In genomic region chr13:49036928-49037574, GRCm38 (mm10) we compare ENCODE assay signal across 8 mouse cellular contexts.
A peak's percentile ranks its signal among the peaks of the same experiment; 100 is the strongest.
DNase-seq lines count a peak whose midpoint lies in the region; ATAC-seq and TF ChIP-seq lines count a peak whose summit lies in the region.

No protein-coding gene starts in this region.

- H3K4me3 ChIP-seq in cerebellum, adult 2 months (replicated peaks; ENCODE audit: insufficient read depth, low read depth, low read length): no peak overlapping the region
- no peak overlapping the region for H3K4me3 ChIP-seq in layer of hippocampus, adult 2 months
- H3K4me3 ChIP-seq in hindbrain, postnatal 0 days (ENCODE audit: low read length): no peak overlapping the region
- no peak overlapping the region for H3K4me3 ChIP-seq in neural tube, embryonic 15.5 days (replicated peaks)

- TF ChIP-seq CTCF in cerebellum, adult 2 months (IDR thresholded peaks at IDR 0.05; ENCODE audit: borderline replicate concordance, insufficient read depth, low read depth, low read length): no peak
- TF ChIP-seq CTCF in layer of hippocampus, adult 2 months (conservative IDR thresholded peaks at IDR 0.05): no peak
- no peak for TF ChIP-seq CTCF in hindbrain, postnatal 0 days (IDR thresholded peaks at IDR 0.05; ENCODE audit: low read depth)

- H3K9ac ChIP-seq in hindbrain, postnatal 0 days (replicated peaks; ENCODE audit: low read length): no peak overlapping the region
- no peak overlapping the region for H3K9ac ChIP-seq in neural tube, embryonic 15.5 days (replicated peaks)

- 0 out of 2 replicates have a peak, but pooled peaks cover 5% of the 10 kb centered on the region for H3K4me1 ChIP-seq in cerebellum, adult 2 months (ENCODE audit: control insufficient read depth, insufficient read depth, low read length)
- H3K4me1 ChIP-seq in hindbrain, postnatal 0 days (ENCODE audit: insufficient read depth, low read length): no peaks in the 10 kb centered on the region; the same call in 1 of the 2 replicates
- H3K4me1 ChIP-seq in neural tube, embryonic 15.5 days: peaks cover 14% of the 10 kb centered on the region; the same call in 1 of the 2 replicates

- no peaks in the 10 kb centered on the region for H3K9me3 ChIP-seq in hindbrain, postnatal 0 days (ENCODE audit: low read length)
- H3K9me3 ChIP-seq in neural tube, embryonic 15.5 days (replicated peaks): no peaks in the 10 kb centered on the region

- DNase-seq in cerebellum, adult 2 months: peak in 1 of 2 experiments; percentile 46
- DNase-seq in cerebellum, adult 9-11 months: no peak
- DNase-seq in layer of hippocampus, adult 2 months (ENCODE audit: low spot score in 2 of 2): no peak
- no peak for DNase-seq in layer of hippocampus, postnatal 25 days (ENCODE audit: extremely low spot score in 1 of 2, low spot score in 1 of 2)
- DNase-seq in hindbrain, postnatal 0 days (ENCODE audit: low spot score): peak; percentile 72
- DNase-seq in ovary, postnatal 36 days (ENCODE audit: low spot score): no peak
- DNase-seq in adrenal gland, adult (ENCODE audit: inconsistent age in 2 of 2, low spot score in 1 of 2): no peak

- no peaks in the 10 kb centered on the region for H3K27me3 ChIP-seq in cerebellum, adult 2 months (ENCODE audit: control insufficient read depth, insufficient read depth, low read length)
- no peaks in the 10 kb centered on the region for H3K27me3 ChIP-seq in hindbrain, postnatal 0 days (ENCODE audit: insufficient read depth, low read length)
- no peaks in the 10 kb centered on the region for H3K27me3 ChIP-seq in neural tube, embryonic 15.5 days (replicated peaks)

- peaks cover 6% of the 10 kb centered on the region; the same call in 1 of the 2 replicates for H3K36me3 ChIP-seq in hindbrain, postnatal 0 days (ENCODE audit: insufficient read depth, low read length)
- H3K36me3 ChIP-seq in neural tube, embryonic 15.5 days: peaks cover 38% of the 10 kb centered on the region

- H3K4me2 ChIP-seq in hindbrain, postnatal 0 days (ENCODE audit: low read depth, low read length): no peak overlapping the region
- no peak overlapping the region for H3K4me2 ChIP-seq in neural tube, embryonic 15.5 days

- H3K27ac ChIP-seq in cerebellum, adult 2 months (ENCODE audit: insufficient read depth, low read length): peak overlapping the region; percentile 17; the same call in 1 of the 2 replicates
- 0 out of 2 replicates have a peak overlapping the region, but pooled peaks have one; percentile 51 for H3K27ac ChIP-seq in layer of hippocampus, adult 2 months
- peak overlapping the region; percentile 42; the same call in 1 of the 2 replicates for H3K27ac ChIP-seq in hindbrain, postnatal 0 days
- H3K27ac ChIP-seq in neural tube, embryonic 15.5 days (replicated peaks): peak overlapping the region; percentile 66

- WGBS in cerebellum, adult 2 months: 35% methylated on average over 7 of the region's 7 CpGs
- 54% methylated on average over 7 of the region's 7 CpGs for WGBS in hindbrain, postnatal 0 days
- 72% methylated on average over 7 of the region's 7 CpGs for WGBS in neural tube, embryonic 15.5 days

- peak; percentile 57 for ATAC-seq in hindbrain, postnatal 0 days
- no peak for ATAC-seq in neural tube, embryonic 15.5 days (ENCODE audit: low FRiP score)

- no peak for TF ChIP-seq POLR2A in cerebellum, adult 2 months (IDR thresholded peaks at IDR 0.05; ENCODE audit: borderline replicate concordance, insufficient read depth, low read length)
